Mouse (Mus musculus) spleen, adult 12 weeks (tissue): ENCODE results near the gene Pde2a.

Source experiments
- DNase-seq: peaks from one replicate; pipeline ENCODE4 v3.0.0; 2022; ENCODE audit warnings: low spot score

Gene Pde2a

GRCm38 (mm10) chr7:101453725-101454124 lies 32.2 kb downstream of the Pde2a start:
- DNase-seq: no peak

GRCm38 (mm10) chr7:101454479-101454878 lies 33.0 kb downstream of the Pde2a start:
- DNase-seq: no peak

- no peak for DNase-seq
Observed at GRCm38 (mm10) chr7:101455141-101455540, 33.6 kb downstream of the Pde2a start.

- DNase-seq: no peak
Observed at GRCm38 (mm10) chr7:101456318-101456717, 34.8 kb downstream of the Pde2a start.

GRCm38 (mm10) chr7:101456789-101457188 lies 35.3 kb downstream of the Pde2a start:
- DNase-seq: no peak

GRCm38 (mm10) chr7:101457283-101457682 lies 35.8 kb downstream of the Pde2a start:
- no peak for DNase-seq

- DNase-seq: no peak
Observed at GRCm38 (mm10) chr7:101457801-101458200, 36.3 kb downstream of the Pde2a start.

- no peak for DNase-seq
Observed at GRCm38 (mm10) chr7:101458278-101458781, 36.8 kb downstream of the Pde2a start.

- no peak for DNase-seq
Observed at GRCm38 (mm10) chr7:101459305-101459813, 37.9 kb downstream of the Pde2a start.

- DNase-seq: no peak
Observed at GRCm38 (mm10) chr7:101459923-101460607, 38.6 kb downstream of the Pde2a start.

GRCm38 (mm10) chr7:101460608-101460957 lies 39.1 kb downstream of the Pde2a start:
- DNase-seq: no peak

GRCm38 (mm10) chr7:101461571-101461970 lies 40.1 kb downstream of the Pde2a start:
- DNase-seq: no peak

GRCm38 (mm10) chr7:101462327-101463068 lies 41.0 kb downstream of the Pde2a start:
- no peak for DNase-seq

GRCm38 (mm10) chr7:101463665-101464271 lies 42.3 kb downstream of the Pde2a start:
- DNase-seq: no peak

GRCm38 (mm10) chr7:101464927-101465326 lies 43.4 kb downstream of the Pde2a start:
- DNase-seq: no peak

- no peak for DNase-seq
Observed at GRCm38 (mm10) chr7:101465392-101465791, 43.9 kb downstream of the Pde2a start.

GRCm38 (mm10) chr7:101465850-101466580 lies 44.5 kb downstream of the Pde2a start:
- DNase-seq: peak; percentile 40

- no peak for DNase-seq
Observed at GRCm38 (mm10) chr7:101466581-101467081, 45.1 kb downstream of the Pde2a start.

GRCm38 (mm10) chr7:101471423-101471822 lies 49.9 kb downstream of the Pde2a start:
- DNase-seq: no peak

- no peak for DNase-seq
Observed at GRCm38 (mm10) chr7:101471968-101472480, 50.5 kb downstream of the Pde2a start.
